Mouse (Mus musculus) T-cell, adult 2 months (primary cell): ENCODE data around the gene Gabarap.
A peak's percentile ranks its signal among the peaks of the same experiment; 100 is the strongest.
"Not testable (repeated sequence)": the region's sequence is repeated elsewhere in the genome, so short reads cannot be mapped to it uniquely, and the experiment has no call there.

Experiments used
- DNase-seq: peaks from one replicate; pipeline ENCODE4 v3.0.0; 2022; ENCODE audit warnings: low spot score

Gabarap gene

DNA sequence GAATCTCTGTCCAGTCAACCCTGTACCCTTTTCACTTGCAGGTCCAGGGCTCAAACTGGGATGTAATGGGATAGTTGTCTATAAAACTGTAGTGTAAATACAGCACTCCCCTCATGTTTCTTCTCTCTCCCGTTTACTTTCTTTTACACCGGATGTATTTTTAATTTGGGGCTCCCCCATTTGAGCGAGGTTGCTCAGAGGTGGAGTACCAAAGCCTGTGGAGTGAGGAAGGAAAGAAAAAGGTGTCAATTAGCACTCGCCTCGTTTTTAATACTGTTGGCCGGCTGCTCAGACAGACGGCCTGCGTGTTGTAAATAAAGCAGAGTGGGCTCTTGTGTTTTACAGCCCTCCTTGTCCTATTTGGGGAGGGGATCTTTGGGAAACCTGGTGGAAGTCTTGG is 8.7 kb downstream of the Gabarap start:
- no peak for DNase-seq

DNA sequence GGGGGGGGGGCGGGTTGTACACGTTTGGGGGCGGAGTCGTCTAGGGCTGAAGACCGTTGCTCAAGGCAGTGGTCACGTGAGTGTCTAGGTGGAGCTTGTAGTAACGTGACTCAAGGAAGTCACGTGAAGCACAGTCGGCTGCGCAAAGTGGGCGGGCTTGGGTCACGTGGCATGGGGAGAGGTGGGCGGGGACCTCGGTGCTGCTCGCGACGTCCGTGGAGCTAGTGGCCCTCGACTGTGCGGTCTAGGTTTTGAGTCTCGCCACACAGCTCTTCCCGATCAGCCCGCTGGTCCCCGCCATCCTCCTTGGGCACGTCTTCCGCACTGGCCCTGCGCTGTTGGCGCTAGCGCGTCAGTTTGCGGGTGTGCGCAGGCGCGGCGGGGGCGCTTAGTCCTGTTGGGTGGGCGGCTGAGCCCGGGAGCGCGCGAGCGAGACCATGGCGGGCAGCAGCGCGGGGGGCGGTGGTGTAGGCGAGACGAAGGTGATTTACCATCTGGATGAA is 9.5 kb downstream of the Gabarap start, which contains the start of gene Dvl2:
Gene Dvl2, plus strand, starts transcription at position 200 of the 503 bp plus-strand sequence.
- DNase-seq: peak; percentile 88

DNA sequence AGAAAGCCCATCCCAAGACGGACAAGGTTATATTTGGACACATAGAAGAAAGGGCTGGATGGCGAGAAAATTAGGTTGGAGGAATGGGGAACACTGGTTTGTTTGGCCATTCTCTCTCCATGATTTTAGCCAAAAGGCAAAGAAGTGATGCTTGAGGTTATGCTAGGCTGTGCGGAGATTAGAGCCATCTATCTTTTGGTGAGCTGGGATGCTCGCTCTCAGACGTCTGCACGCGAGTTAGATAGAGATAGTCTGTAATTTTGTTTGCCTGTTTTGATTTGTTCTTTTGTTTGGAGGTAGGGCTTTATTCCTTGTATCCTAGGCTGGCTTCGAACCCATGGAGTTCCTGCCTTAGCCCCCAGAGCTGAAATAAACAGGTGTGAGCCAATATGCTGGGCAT is 10.2 kb downstream of the Gabarap start:
- DNase-seq: no peak

DNA sequence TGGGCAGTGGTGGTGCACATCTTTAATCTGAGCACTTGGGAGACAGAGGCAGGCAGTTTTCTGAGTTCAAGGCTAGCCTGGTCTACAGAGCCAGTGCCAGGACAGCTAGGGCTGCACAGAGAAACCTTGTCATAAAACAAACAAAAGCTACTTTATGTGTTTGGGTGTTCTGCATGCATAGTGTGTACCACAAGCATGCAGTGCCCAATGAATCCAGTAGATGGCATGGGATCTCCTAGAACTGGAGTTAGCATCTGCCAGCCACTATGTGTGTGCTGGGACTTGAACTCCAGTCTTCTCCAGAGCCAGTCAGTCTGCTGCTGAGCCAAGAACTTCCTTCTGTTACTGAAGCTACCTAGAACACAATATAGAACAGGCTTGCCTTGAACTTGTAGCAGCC is 10.9 kb downstream of the Gabarap start:
- DNase-seq: peak; percentile 69

DNA sequence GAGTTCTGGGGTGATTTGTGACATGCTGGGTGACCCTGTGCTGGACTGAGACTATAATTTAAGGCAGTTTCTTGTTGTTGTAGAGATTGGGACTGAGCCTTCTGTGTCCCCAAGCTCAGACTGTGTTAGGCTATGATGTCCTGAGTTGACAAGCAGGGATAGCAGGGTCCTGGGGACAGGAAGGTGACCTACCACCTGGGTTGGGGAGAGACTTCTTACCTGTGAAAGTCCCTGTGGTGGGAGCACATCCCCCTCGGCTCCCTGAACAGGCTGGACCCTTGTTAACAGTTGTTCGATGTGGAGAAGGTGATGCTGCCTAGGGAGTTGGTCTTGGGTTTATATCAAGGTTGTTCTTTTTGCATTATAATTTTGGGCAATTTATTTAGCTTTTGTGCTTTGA is 11.5 kb downstream of the Gabarap start:
- DNase-seq: no peak

DNA sequence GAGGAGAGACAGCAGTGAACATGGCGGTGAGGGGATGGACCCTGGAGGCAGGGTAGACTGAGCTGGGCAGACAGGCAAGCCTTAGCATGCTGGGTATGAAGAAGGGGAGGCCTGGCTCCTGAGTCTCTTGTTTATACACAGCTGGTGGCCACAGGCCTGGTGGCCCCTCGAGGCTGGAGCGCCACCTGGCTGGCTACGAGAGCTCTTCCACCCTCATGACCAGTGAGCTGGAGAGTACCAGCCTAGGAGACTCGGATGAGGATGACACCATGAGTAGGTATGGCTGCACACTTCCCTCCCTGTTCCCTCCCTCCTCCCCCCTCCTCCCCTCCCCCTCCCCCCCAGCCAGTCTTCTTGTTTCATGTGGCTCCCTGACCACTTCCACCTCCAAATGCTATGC is 14.6 kb downstream of the Gabarap start:
- DNase-seq: peak; percentile 71

DNA sequence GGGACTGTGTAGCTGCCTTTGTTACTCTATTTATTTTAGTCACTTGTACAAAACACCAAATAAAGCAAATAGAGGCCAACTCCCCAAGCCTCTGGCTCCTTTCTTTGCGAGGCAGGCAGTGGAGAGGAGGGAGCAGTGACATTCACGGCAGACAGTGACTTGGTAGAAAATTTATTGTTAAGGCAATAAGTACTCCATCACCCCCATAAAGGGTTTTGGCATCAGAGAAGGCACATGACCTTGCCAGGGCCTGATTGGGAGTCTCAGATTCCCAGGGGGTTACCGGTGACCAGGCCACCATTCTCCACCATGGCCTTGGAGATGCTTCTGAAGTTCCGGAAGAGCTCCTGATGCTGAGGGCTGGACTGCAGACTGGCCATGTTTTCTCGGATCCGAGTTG is 19.1 kb downstream of the Gabarap start:
- DNase-seq: no peak

DNA sequence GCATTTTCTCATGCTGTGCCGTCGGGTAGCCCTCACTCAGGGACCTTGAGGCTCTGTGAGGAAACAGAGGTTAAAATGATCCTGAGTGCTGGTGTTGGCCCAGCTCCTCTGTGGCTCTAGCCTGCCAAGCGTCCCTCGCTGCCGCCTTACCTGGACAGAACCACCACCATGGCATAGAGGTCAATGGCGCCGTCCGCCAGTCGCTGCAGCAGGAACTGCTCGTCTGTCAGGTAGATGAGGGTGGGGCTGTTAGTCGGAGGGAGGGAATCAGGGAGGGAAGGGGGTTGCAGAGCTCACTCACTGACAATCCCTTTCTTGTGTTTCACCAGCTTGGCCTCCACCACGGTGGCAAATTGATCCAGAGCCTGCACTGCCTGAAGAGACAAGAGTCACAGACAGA is 19.6 kb downstream of the Gabarap start:
- DNase-seq: no peak

DNA sequence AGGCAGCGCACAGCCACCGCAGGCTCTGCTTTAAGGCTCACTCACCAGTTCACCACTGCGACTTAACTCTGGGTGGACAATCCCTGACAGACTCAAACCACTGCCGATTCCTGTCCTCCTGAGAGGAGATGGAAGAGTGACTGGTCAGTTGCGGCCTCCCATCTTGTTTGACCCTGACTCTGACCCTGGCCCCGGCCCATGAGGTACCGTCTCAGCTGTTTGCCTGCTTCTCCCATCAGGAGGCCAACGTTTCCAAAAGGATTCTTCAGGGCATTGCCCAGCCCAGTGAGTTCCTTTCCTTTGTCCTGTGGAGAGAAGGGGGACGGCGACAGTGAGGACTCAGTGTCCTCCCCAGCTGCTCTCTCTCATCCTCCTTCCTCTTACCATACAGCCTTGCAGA is 20.0 kb downstream of the Gabarap start:
- DNase-seq: no peak

DNA sequence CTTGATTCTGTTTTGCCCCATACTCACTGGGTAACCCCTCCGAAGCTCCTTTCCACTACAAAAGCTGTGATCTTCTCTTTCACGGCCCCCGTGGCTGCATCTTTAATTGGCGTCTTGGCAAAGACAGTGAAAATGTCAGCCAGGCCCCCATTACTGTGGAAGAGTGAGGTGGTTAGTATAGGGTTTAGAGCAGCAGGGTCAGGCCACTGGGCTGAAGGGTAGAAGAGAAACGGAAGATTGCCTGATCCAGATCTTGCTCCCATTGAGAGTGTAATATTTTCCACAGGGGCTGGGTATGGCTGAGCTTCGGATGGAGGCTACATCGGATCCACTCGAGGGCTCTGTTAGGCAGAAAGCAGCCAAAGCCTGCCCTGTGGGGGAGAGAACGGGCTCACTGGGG is 22.0 kb downstream of the Gabarap start:
- DNase-seq: no peak

DNA sequence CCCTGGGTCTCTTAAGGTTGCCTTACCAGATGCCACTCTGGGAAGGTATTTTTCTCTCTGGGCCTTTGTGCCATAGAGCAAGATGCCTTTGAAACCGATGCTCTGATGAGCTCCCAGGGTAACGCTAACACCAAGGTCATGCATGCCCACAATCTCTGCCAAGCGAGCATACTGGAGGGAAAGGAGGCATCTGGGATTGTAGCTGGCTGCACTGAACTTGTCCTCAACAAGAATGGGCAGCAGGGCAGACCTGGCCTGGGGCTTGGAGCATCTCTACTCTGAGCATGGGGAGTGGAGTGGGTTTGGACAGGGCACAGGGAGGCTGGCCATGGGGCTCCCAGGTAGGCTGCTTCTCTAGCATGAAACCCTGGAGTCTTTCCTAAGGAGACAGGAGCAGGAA is 22.5 kb downstream of the Gabarap start:
- DNase-seq: no peak

DNA sequence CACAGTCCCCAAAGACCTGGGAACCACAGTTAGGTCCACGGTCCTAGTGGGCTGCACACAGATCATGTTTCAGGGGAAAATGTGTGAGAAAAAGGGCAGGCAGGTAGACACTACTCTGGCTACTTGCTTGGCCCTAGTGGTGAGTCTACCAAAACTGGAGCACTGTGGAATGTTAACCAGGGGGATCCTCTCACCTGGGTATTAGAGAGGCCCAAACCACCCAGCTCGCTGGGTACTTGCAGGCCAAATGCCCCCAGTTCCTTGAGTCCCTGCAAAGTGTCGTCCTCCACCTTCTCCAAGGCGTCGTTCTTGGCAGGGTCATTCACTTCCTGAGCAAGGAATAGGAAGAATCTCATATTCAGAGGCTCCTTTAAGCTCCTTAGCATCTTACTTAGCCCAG is 23.1 kb downstream of the Gabarap start:
- DNase-seq: no peak

DNA sequence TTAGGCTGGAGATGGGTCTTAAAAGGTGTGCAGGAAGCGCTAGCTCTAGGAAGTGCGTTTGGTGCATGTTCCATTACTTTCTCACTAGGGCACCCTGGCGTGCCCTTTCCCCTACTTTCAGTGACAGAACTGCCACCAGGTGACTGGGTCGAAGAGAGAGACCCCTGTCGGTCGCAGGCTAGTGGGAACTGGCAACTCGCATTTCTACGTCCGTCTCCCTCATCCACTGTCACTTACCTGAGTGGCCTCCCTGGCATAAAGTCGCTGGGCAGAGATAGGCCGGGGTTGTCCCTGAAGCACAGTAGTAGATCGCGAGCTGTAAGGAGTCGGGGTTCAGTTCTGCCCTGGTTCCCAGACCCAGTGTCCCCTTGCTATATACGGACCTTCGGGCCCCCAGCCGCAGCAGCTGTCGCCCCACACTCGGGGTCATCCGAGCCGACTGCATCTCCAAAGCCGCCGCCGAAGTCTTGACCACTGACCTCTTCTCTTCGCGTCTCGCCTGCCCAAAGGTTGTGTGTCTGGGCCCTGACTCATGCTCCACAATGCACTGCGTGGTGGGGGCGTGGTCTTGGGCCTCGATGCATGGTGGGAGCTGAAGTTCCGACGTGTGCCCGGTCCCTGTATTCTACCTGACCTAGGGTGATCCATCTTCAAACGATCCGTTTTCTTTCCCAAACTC is 24.1 kb downstream of the Gabarap start, which contains the start of gene Acadvl:
Gene Acadvl, minus strand, starts transcription at position 532 of the 679 bp plus-strand sequence.
- peak; percentile 72 for DNase-seq

DNA sequence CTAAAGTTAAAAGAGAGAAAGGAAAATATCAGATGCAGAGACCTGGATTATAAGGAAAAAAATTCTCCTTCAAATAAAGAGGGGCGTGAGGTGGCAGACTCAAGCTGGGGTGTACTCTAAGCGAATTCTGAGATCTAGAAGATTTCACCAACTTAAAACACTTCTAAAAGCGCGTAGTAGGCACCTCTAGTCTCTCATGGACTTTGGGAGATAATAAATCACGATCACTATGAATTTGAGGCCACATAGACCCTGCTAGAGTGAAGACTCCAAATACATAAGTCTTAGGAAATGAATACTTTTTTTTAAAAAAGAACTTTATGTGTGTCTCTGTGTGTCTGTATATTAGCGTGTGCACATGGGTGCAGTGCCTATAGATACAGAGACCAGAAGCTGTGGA is 24.7 kb downstream of the Gabarap start:
- no peak for DNase-seq

DNA sequence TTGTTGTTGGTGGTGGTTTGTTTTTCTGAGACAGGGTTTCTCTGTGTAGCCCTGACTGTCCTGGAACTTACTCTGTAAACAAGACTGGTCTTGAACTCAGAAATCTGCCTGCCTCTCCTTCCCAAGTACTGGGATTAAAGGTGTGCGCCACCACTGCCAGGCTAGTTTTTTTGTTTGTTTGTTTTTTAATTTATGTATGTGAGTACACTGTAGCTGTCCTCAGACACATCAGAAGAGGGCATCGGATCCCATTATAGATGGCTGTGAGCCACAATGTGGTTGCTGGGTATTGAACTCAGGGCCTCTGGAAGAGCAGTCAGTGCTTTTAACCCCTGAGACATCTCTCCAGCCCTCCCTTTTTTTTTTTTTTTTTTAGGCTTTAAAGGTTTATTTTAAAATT is 25.2 kb downstream of the Gabarap start:
- not testable (repeated sequence) for DNase-seq

DNA sequence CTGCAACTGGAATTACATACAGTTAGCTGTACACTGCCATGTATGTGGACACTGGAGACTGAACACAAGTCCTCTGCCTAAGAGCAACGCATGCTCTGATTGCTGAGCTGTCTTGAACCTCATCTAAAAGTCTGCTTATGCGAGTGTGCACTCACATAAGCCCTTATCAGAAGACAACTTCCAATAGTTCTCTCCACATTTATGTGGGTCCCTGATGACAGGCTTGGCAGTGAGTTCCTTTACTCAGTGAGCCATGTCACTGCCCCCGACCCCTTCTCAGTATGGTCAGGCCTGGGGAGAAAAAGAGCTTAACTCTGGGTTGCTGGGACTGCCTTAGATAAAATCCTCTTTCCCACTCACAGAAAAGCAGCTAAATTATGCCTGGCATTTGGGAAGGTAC is 25.7 kb downstream of the Gabarap start, which contains the start of gene Dlg4:
Gene Dlg4, plus strand, starts transcription at position 274 of the 400 bp plus-strand sequence.
- no peak for DNase-seq

DNA sequence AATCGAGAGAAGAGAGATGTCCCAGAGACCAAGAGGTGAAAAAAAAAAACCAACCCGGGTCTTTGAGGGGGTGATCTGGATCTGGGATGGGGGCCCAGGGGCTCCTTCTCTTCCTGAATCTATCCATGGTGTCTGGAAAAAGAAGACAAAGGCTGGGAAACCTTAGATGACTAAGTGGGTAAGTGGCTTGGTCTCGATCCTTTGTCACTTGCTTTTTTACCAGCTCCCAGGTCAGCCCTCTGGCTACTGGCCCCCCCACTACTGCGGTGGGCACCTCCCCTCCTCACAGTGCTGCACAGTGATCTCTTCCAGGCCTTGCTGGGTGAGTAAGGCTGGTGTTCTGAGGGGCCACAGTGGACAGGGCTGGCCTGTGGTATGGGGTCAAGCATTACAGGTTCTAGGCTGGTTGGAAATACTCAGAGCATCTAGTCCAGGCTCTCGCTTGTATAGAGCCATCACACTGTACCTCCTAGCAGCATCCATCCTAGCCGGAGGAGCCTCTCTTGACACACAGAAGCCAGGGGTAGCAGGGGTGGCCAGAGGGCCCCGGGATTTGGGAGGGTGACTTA is 26.3 kb downstream of the Gabarap start:
- no peak for DNase-seq

DNA sequence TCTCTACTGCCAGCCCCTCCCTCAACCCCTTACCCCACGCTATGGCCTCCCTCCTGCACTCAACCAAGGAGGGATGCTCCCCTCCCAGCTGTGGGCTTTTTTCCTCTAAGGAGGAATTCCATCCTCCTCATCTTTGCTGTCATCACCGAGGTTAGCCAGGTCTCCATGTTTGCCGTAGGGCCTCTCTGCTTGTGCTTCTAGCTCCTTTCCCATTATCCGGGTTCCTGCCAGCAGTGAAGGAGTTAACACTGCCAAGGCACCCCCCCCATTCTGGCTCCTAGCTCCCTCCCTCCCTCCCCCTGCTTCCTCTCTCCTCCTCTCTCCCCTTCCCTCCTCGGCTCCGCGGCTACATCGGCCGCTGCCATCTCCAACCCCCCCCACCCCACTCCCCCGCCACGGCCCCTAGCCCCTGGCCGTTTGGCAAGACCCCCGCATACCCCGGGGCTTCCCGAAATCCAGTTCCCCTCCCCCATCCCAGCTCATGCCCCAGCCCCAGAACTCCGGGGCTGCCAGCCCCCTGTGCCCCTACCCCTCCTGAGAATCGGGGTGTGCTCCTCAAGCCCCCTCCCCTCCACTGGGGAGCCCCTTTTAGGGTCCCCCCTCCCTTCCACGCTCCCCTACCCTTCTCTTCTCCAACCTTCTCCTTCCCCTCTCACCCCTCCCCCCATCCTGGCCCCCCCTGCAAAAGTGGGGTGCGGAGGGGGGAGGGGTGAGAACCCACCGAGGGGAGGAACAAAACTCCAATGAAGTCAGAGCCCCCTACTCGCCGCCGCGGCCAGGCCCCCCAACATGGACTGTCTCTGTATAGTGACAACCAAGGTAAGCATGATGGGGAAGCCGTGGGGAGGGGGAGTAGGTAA is 27.4 kb downstream of the Gabarap start:
- no peak for DNase-seq

DNA sequence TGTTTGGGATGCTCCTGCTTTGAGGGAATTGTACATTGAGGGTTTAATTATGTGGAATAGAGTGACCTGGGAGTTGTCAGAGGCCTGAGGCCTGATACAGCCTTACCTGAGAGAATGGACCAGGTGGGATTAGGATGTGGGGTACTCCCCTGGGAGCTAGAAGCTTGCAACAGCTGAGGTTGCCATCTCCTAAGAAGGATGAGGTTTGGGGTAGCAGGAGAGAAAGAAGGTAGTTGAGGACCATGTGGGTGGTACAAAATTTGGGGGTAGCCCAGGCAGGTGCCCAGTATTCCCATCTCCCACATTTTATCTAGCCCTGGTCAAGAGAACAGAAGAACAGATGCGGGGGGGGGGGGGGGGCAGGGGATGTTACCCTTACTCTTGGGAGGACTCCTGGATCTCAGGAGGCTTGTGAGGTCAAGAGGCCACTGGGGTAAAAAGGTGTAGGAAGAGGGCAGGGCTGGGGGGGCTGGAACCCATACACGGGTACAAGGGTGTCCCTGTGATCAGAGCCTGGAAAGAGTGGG is 28.6 kb downstream of the Gabarap start:
- DNase-seq: no peak

DNA sequence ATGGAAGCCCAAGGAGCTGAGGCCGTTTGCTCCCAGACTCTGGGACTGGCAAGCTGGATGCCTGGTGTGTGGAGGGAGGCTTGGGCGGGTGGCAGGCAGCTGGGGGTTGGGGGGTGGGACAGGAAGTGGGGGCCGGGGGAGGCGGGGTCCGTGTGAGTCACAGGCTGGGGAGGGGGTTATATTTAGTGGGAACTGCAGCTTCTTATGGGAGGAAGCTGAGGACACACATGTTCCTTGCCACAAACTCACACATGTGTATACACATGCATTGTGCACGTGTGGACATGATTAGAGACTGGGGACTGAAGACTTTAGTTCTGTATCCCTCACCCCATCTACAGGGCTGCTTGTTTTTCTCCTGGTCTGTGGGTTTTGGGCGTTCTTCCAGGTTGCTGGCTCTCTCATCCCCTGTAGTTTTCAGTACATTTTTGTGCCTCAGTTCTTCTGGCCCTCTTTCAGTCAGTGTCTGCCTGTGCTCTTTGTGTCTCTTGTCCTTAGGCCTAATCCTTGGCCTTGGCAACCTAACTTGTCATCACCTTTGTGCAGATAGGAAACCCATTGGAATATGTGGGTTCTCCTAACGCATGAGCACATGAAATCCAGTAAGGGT is 29.2 kb downstream of the Gabarap start:
- DNase-seq: no peak

DNA sequence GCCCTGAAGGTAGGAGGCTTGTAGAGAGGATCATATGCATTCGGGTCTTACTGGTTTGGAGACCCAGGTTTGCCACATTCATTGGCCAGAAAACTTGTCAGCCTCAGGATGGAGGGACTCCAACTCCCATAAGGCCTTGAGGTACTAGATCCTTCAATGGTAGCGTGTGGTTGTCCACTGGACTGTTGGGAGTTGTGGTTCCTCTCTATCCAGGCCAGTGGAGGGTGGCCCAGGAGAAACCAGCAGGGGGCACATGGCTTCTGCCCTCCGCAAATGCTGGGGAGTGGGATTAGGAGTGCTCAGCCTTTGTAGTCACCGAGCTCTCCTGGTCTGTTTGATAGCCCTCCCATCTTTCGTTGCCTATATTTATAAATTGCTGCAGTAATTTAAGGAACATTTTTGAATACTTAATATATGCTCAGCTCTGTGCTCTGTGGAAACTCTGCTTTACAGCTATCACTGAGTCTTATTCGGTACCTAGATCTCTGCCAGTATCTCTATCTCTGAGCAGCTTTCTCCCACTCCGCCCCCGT is 29.9 kb downstream of the Gabarap start:
- peak; percentile 73 for DNase-seq
